Mouse (Mus musculus): Measurements from ENCODE around the gene Hemk1.

DNA sequence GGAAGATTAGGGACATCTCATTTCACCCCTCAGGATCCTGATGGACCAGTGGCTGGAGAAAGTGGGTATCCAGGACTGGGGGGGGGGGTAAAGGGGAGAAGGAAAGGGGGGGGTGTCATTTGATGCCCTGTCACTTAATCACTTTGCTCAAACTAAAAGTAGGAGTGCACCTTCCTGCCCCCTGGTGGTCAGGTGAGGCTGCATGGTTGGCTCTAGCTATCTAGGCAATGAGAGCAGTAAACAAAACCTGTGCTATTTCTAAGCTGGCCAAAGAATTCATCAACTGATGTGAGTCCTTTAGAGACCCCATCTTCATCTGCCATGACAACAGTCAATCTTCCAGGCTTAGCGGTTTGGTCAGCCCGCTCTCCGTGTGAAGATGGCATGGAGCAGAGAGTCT, 48.6 kb upstream of the Hemk1 start:
- TF ChIP-seq POLR2A (IDR thresholded peaks at IDR 0.05; ENCODE audit: low read depth, low read length) (no peak), CTCF (IDR thresholded peaks at IDR 0.05; ENCODE audit: extremely low read depth, insufficient read length, insufficient replicate concordance, low read depth, low read length) (peak; percentile 59; the same call in 1 of the 2 replicates)
